Mouse (Mus musculus): ENCODE measurements at regions not wholly inside any gene's neighbourhood (a gene's known extent, or its start where the extent isn't known, plus 50 kb on each side); places are given as distances from the start of the nearest gene placed in this dataset.
"Not testable (repeated sequence)": the region's sequence is repeated elsewhere in the genome, so short reads cannot be mapped to it uniquely, and the experiment has no call there.

- no peak for DNase-seq
Measured at GRCm38 (mm10) chr8:8973334-8973733, 283.0 kb upstream of the Arglu1 start.

GRCm38 (mm10) chr8:8970776-8971175 lies 280.5 kb upstream of the Arglu1 start:
- no peak for DNase-seq

- no peak for DNase-seq
Measured at GRCm38 (mm10) chr8:8970346-8970745, 280.0 kb upstream of the Arglu1 start.

- DNase-seq = no peak
Measured at GRCm38 (mm10) chr8:8969112-8969950, 279.0 kb upstream of the Arglu1 start.

GRCm38 (mm10) chr8:8966658-8967048 lies 276.3 kb upstream of the Arglu1 start:
- DNase-seq = no peak

GRCm38 (mm10) chr8:8965983-8966657 lies 275.8 kb upstream of the Arglu1 start:
- DNase-seq = no peak

- no peak for DNase-seq
Measured at GRCm38 (mm10) chr8:8960221-8960620, 269.9 kb upstream of the Arglu1 start.

- no peak for DNase-seq
Measured at GRCm38 (mm10) chr8:8959787-8960093, 269.4 kb upstream of the Arglu1 start.

GRCm38 (mm10) chr8:8959021-8959786 lies 268.9 kb upstream of the Arglu1 start:
- no peak for DNase-seq

- DNase-seq = not testable (repeated sequence)
Measured at GRCm38 (mm10) chr8:8958140-8958539, 267.8 kb upstream of the Arglu1 start.

GRCm38 (mm10) chr8:8952212-8952611 lies 261.9 kb upstream of the Arglu1 start:
- no peak for DNase-seq

GRCm38 (mm10) chr8:8951186-8951585 lies 260.9 kb upstream of the Arglu1 start:
- DNase-seq = no peak

GRCm38 (mm10) chr8:8947516-8948161 lies 257.3 kb upstream of the Arglu1 start:
- no peak for DNase-seq

GRCm38 (mm10) chr8:8942991-8943390 lies 252.7 kb upstream of the Arglu1 start:
- no peak for DNase-seq

- no peak for DNase-seq
Measured at GRCm38 (mm10) chr8:8940899-8941298, 250.6 kb upstream of the Arglu1 start.

- no peak for DNase-seq
Measured at GRCm38 (mm10) chr8:8938536-8938935, 248.2 kb upstream of the Arglu1 start.

GRCm38 (mm10) chr8:8932466-8932865 lies 242.1 kb upstream of the Arglu1 start:
- no peak for DNase-seq

- DNase-seq = no peak
Measured at GRCm38 (mm10) chr8:8931746-8932145, 241.4 kb upstream of the Arglu1 start.

GRCm38 (mm10) chr8:8928074-8928862 lies 237.9 kb upstream of the Arglu1 start:
- no peak for DNase-seq

- no peak for DNase-seq
Measured at GRCm38 (mm10) chr8:8921446-8921845, 231.1 kb upstream of the Arglu1 start.

- DNase-seq = no peak
Measured at GRCm38 (mm10) chr8:8919582-8920503, 229.5 kb upstream of the Arglu1 start.
